Mouse (Mus musculus) bone marrow macrophage, adult 2 months (primary cell): Measurements from ENCODE around the gene Gm13697.

Experiments
- CTCF ChIP-seq: IDR thresholded peaks from 2 replicates; pipeline ENCODE4 v1.5.1; 2012; ENCODE audit warnings: low read depth, mild to moderate bottlenecking, low read length, moderate library complexity
- POLR2A ChIP-seq: IDR thresholded peaks from 2 replicates; pipeline ENCODE4 v1.6.1; 2012; ENCODE audit warnings: mild to moderate bottlenecking, low read depth, low read length, borderline replicate concordance

GRCm38 (mm10) chr2:84019519-84020305, 35.2 kb downstream of the Gm13697 start:
- TF ChIP-seq CTCF (no peak), POLR2A (no peak)
